Mouse (Mus musculus) retina, adult 2 months (tissue): ENCODE measurements around the gene E4f1.

ENCODE experiments used
- DNase-seq: peaks from one replicate; pipeline ENCODE4 v3.0.0-alpha.2; 2012; ENCODE audit warnings: low read depth, low spot score

The E4f1 gene

DNA sequence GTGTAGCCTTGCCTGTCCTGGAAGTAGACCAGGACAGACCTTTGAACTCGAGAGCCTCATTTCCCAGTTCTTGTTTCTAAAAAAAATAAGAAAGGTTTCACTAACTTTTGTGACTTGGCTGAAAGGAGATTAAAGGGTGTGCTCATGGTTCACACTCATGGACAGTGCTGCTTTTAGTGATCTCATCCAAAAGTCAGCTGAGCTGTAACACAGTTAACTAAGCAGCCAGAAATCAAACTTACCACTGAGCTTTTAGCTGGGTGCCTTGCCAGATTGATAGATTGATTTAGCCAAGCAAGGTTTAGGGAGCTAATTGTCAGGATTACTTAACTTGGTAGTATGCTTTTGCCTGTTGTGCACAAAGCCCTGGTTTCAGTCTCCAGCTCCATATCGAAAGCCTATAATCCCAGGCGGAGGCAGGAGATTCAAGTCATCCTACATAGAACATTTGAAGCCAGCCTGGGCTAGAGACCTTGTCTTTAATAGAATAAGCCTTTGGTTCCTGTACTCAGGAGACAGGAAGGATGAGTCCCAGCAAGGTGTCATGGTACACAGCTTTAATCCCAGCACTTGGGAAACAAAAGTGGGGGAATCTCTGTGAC lies 54.0 kb downstream of the E4f1 start:
- no peak for DNase-seq

DNA sequence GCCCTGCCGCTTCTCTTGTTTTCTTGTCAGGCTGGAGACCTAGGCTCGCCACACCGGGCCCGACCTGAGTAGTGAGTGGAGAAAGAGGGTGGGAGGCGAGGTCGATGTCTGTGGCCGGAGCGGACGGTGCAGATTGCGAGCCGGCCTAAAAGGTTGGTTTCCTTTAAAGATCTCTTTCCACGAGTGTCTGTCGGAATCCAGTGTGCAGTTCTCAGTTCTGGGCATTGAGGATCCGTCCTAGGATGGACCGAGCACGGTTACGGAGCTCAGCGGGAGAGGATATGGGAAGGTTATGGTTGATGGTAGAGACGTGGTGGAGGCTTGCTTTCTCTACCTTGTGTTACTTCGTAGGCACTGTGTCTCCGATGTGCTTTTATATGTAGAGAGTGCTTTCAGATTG lies 55.1 kb downstream of the E4f1 start:
- no peak for DNase-seq

DNA sequence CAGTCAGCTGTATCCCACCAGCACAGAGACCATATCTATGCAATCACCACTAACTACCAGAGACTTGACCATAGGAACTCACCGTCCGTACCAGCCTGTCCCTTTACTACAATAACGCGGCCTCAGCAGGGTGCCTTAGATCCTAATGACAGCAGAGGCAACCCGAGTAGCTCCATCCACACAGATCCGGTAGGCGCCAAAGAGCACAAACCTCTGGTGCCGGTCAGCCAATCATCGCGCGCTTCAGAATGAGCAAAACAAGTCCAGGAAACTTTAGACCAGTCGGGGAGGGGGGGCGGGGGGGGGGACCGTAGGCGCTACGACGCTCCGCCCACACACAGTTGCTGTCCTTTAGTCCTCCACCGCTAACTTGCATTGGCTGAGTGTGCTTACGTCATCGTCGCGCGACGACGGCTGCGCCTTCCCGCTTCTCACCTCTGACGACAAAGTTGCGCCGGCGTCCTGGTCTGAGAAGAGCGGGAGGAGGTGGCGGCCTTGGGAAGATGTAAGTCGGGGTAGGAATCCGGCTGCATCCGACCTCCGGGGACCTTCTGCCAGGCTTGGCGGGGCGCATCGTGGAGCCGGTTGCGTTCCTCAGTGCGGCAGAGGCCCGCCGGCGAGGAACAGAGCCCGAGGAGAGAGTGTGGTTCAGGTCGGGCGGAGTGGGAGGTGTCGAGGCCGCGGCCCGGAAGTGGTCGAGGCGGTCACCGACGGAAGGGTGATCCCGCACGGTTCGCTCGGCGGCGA lies 55.7 kb downstream of the E4f1 start, which contains the start of gene Rnps1:
Gene Rnps1, plus strand, starts transcription at position 336 of the 747 bp plus-strand sequence.
- peak; percentile 96 for DNase-seq

DNA sequence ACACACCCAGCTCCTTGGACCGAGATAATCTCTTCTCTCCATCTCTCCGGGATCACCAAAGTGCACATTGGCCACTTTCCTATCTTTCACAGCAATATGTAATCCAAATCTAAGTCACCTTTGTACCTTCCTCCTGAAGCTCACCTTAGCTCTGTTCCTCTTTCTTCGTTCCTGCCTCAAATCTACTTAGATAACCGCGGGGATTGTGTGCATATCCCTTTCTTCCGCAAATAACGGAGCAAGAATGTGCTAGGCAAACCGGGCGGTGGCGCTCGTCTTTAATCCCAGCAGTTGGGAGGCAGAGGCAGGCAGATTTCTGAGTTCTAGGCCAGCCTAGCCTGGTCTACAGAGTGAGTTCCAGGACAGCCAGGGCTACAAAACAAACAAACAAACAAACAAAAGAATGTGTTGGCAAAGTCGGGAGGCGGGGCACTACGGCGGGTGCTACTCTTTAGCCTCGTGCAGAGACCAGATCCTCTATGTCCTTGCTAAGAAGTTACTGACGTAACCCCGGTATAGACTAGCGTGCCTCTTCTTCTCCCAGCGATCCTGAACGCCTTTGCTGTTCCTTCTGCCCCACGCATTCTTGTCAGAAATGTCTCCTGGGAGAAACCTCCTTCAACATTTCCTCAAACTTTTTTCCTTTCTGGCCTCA lies 56.4 kb downstream of the E4f1 start:
- DNase-seq = no peak

DNA sequence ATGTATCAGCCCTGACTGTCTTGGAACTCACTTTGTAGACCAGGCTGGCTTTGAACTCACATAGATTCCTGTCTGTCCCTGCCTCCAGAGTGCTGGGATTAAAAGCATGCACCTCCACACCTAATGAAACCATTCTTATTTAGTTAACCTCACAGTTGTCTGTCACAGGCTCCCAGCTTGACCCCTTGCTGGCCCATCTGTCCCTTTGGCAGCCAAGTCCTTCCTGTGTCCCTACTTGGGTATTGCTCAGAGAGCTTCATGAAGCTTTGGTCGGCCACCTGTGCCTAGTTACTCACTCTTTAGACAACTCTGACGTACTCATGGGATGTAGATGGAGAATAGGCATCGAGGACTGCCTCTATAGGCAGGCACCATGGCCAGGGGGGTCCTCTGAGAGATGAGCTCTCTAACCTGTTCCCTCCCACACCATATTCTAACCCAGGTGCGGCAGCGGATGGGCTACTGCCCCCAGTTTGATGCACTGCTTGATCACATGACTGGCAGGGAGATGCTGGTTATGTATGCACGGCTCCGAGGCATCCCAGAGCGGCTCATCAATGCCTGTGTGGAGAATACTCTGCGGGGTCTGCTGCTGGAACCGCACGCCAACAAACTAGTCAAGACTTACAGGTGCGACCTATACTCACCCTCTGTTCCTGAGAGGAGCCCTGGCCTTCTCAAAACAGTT lies 62.9 kb downstream of the E4f1 start:
- DNase-seq = no peak

DNA sequence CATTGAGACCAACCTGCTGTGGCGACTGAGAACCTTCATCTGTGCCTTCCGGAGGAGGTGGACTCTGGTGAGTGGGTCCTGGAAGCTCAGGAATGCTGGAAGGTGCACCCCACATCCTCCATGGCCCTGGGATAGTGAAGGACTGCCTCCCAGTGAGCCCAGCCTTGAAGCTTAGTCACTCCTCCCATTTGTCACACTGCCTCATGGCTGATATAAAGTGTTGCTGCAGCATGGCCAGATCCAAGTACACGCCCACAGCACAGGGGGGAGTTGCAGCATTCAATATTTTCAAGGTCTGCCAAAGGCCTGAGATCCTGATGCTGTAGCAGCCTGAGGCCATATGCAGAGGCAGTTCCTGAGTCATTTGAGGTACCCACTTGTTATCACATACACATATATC lies 67.7 kb downstream of the E4f1 start:
- no peak for DNase-seq

DNA sequence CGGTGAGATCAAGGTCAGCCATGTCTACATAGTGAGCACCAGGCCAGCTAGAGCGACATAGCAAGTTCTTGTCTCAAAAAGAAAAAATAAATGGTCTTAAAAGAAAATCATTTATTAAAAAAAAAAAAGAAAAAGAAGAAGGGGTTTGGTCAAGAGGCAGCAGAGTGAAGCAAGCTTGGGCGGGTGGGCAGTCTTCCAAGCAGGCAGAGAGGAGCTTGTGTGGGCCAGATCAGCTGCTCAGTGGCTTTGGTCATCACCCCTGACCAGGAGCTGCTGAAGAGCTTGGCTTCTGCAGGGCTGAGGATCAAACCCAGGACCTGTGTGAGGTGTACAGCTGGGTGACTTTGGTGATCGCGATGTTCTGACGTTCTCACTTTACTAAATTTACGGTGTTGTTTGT lies 75.7 kb downstream of the E4f1 start:
- DNase-seq = no peak
